Mouse (Mus musculus) midbrain, postnatal 0 days (tissue): ENCODE measurements around the gene Efna5. TPM values are rescaled to one million over a fixed set of nuclear protein-coding genes. Genes with fewer than 3 reads are reported as not detected.

Experiments used
- ATAC-seq: fragments of 200-750 bp; cut with Nextera tagmentation; 2 replicates; pipeline ENCODE4 v1.8.0; 2017; ENCODE audit warnings: moderate number of reproducible peaks, mild to moderate bottlenecking, moderate TSS enrichment, moderate library complexity; ENCODE audit not compliant: low FRiP score
- DNase-seq: peaks from one replicate; pipeline ENCODE4 v3.0.0-alpha.2; 2015; ENCODE audit warnings: low spot score
- H3K27ac ChIP-seq: fragments of 300-500 bp; sonication (generic); 2 replicates; pipeline ENCODE4 v1.5.1; 2014; ENCODE audit warnings: low read depth, mild to moderate bottlenecking, low read length, mixed read lengths
- H3K27me3 ChIP-seq: fragments of 300-500 bp; sonication (generic); 2 replicates; pipeline ENCODE4 v1.6.1; 2014; ENCODE audit warnings: low read length, control low read depth, mixed read lengths; ENCODE audit not compliant: insufficient read depth
- H3K36me3 ChIP-seq: fragments of 300-500 bp; sonication (generic); 2 replicates; pipeline ENCODE4 v1.6.1; 2014; ENCODE audit warnings: low read length, control low read depth, mixed read lengths; ENCODE audit not compliant: insufficient read depth
- H3K4me1 ChIP-seq: fragments of 300-500 bp; sonication (generic); 2 replicates; pipeline ENCODE4 v1.6.1; 2014; ENCODE audit warnings: mild to moderate bottlenecking, control low read depth, antibody characterized with exemption, low read length, mixed read lengths; ENCODE audit not compliant: insufficient read depth
- H3K4me2 ChIP-seq: fragments of 300-500 bp; sonication (generic); 2 replicates; pipeline ENCODE4 v1.6.1; 2014; ENCODE audit warnings: low read depth, mild to moderate bottlenecking, low read length, mixed read lengths; ENCODE audit not compliant: poor library complexity, severe bottlenecking
- H3K4me3 ChIP-seq: fragments of 300-500 bp; sonication (generic); 2 replicates; pipeline ENCODE4 v1.5.1; 2014; ENCODE audit warnings: low read depth, mild to moderate bottlenecking, low read length, moderate library complexity
- H3K9ac ChIP-seq: fragments of 300-500 bp; sonication (generic); replicated peaks from 2 replicates; pipeline ENCODE4 v1.6.1; 2014; ENCODE audit warnings: mild to moderate bottlenecking, low read length, moderate library complexity, mixed read lengths; ENCODE audit not compliant: poor library complexity, severe bottlenecking
- H3K9me3 ChIP-seq: fragments of 300-500 bp; sonication (generic); 2 replicates; pipeline ENCODE4 v1.6.1; 2016; ENCODE audit warnings: low read length, control low read depth
- CTCF ChIP-seq: IDR thresholded peaks from 2 replicates; pipeline ENCODE4 v1.5.1; 2016; ENCODE audit warnings: antibody characterized with exemption, mild to moderate bottlenecking
- WGBS: fragments of 180-500 bp; shearing (Covaris S2); extraction: QIAGEN DNeasy Blood & Tissue Kit; methylation state at CpG from one replicate; pipeline ENCODE4 v1.1.7; 2014; 5-methylcytosine and 5-hydroxymethylcytosine counted together
- polyA plus RNA-seq: library from polyadenylated mRNA; unstranded; fragments of >200 nt; fragmentation: Nextera tagmentation; extraction: Ambion mirVana; gene quantifications from 2 replicates; pipeline ENCODE4 v1.2.1, GENCODE M21; 2015
- total RNA-seq: library from RNA; depleted of rRNA; stranded (reverse); fragments of >200 nt; gene quantifications from 2 replicates; pipeline ENCODE4 v1.2.3, GENCODE M21; 2014; rRNA removed

Gene Efna5
- 11.1 and 18.3 TPM in 2 replicates for total RNA-seq
- 48.1 and 59.5 TPM in 2 replicates for polyA plus RNA-seq

DNA sequence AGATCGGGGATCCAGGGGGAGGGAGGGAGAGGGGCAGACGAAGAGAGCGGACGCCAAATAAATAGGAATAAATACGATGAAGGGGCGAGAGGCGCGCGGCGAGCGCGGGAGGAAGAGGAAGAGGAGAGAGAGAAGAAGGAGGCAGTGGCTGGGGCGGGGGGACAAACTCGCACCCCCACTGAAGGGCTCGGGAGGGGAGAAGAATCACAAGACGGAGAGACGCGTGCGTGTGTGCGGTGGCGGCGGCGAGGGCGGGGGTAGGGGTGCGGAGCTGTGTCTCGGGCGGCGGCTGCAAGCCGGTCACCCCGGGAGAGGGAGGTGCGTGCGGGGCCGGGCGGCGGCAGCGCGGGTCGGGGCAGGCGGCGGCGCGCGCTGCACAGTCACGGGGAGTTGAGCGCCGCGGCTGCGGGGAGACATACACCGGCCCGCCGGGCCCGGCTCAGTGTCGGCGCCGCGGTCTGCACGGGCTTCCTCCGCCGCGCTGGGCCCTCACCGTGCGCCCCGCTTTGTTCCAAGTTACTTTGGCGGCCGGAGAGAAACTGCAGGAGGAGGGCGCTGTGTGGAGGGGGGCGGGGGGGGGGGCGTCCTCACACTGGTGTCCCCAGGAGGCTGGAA, at the start of gene Efna5:
TSS of gene Efna5 (minus strand) at position 142 of the 615 bp plus-strand sequence.
- WGBS, result 1% methylated on average over 52 of the region's 68 CpGs
- Histone ChIP-seq H3K27ac (peak within 1 kb of the TSS; percentile 78), H3K27me3 (no peaks in the 10 kb centered on the region), H3K4me3 (peak within 1 kb of the TSS; percentile 83), H3K9ac (peak within 1 kb of the TSS; percentile 82), H3K4me1 (no peaks in the 10 kb centered on the region), H3K4me2 (peak within 1 kb of the TSS; percentile 84), H3K9me3 (no peaks in the 10 kb centered on the region), H3K36me3 (no peaks in the 10 kb centered on the region)
- peak; percentile 21 for ATAC-seq
- TF ChIP-seq CTCF, result no peak
- DNase-seq, result peak; percentile 31

DNA sequence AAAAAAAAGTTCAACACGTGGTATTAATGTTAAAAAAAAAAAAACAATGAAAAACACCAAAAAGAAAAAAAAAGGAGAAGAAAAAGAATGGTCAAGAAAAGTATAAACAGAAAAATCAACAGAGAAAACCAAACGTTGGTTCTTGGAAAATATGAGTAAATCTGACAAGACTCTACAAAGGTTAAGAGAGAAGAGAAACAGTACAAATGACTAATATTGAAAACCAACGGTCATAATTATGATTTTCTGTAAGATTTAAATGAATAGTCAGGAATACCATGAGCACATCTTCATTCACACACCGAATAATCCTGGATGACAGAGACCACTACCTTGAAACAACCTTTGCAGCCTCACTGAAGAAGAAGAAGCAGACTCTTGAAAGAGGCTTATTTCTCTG, 34.2 kb upstream of the Efna5 start:
- DNase-seq (no peak), ATAC-seq (no peak)
- no peak for TF ChIP-seq CTCF
- Histone ChIP-seq H3K4me1 (no peaks in the 10 kb centered on the region), H3K4me2 (no peak overlapping the region), H3K4me3 (no peak overlapping the region), H3K9ac (no peak overlapping the region), H3K27ac (no peak overlapping the region), H3K36me3 (no peaks in the 10 kb centered on the region), H3K27me3 (no peaks in the 10 kb centered on the region), H3K9me3 (no peaks in the 10 kb centered on the region)
- WGBS, result 82% methylated on average over 4 of the region's 4 CpGs

DNA sequence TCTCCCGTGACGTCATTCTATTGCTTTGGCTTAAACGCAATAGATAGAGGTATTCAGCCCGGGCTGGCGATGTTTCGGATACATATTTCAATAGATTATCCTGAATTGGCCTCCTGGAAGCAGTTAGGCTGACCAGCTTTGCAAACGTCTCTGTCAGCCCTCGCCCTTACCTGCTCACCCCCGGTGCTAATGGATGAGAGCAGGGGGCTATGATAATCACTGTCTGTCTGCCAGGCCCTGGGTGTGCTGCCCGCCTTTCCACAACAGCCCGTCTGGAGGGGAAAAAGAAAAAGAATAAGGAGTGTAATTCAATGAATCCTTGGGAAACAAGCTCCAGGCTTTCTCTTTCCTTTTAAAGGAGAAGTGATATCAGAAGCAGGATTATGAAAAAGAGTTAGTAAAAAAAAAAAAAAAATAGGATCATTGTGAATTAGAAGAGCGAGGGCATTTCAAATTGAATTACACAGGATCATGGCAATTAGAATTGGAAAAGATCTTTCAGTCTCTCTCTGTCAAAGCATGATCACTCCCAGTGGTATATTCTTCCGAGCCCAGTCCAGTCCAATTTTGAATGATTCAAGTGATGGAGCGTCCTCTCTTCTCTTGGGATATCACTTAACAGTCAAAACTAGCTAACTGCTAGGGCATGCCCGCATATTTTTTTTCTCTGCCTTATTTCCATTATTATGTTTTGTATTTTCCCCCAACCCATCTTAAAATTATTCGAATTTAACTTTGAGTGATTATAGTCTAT, 24.8 kb upstream of the Efna5 start:
- H3K9ac ChIP-seq, result 0 out of 2 replicates have a peak overlapping the region, but pooled peaks have one; percentile 24
- H3K4me3 ChIP-seq, result no peak overlapping the region
- H3K4me2 ChIP-seq, result peak overlapping the region; percentile 20; the same call in 1 of the 2 replicates
- ATAC-seq (no peak), DNase-seq (no peak)
- no peak for TF ChIP-seq CTCF
- no peaks in the 10 kb centered on the region for H3K4me1 ChIP-seq
- 27% methylated on average over 16 of the region's 16 CpGs for WGBS
- H3K36me3 ChIP-seq, result no peaks in the 10 kb centered on the region
- H3K9me3 ChIP-seq, result no peaks in the 10 kb centered on the region
- no peak overlapping the region for H3K27ac ChIP-seq
- no peaks in the 10 kb centered on the region for H3K27me3 ChIP-seq

DNA sequence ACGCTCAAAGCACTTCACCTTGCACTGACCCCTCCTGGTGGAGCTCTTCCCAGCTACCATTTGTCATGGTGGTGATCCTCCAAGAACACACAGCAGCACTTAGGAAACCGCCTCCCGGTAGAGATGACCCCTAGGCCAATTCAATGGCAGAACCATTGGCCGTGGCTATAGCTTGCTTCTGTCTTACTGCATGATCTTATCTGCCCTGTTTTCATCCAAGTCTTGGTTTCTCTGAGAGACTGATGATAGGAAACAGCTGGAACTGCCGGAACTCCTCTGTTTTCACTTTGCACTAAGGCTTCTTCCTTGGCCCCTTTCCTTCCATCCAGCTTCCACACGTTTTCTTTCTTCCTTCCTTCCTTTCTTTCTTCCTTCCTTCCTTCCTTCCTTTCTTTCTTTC, 17.9 kb upstream of the Efna5 start:
- Histone ChIP-seq H3K9ac (no peak overlapping the region), H3K36me3 (no peaks in the 10 kb centered on the region), H3K4me3 (no peak overlapping the region), H3K4me2 (no peak overlapping the region), H3K27me3 (no peaks in the 10 kb centered on the region), H3K27ac (no peak overlapping the region), H3K4me1 (no peaks in the 10 kb centered on the region), H3K9me3 (no peaks in the 10 kb centered on the region)
- ATAC-seq, result no peak
- 91% methylated on average over 6 of the region's 6 CpGs for WGBS
- no peak for DNase-seq
- no peak for TF ChIP-seq CTCF

DNA sequence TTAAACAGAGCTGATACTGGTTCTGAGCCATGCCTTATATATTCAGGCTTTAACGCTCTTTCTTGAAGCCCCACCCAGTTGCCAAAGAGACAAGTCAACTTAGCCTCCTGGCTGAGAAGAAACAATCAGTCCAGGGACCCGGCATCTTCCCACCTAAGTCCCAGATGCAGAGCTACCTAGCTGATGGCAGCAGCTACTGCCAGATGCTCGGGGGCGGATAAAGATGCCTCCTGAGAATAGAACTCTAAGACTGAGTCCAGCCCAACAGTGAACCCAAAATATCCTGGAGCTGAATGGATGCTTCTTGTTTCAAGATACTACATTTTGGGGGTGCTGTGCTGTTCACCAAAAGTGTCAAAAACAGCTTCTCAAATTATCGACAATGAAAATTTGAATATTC, 8.9 kb upstream of the Efna5 start:
- 84% methylated on average over 5 of the region's 5 CpGs for WGBS
- no peak for TF ChIP-seq CTCF

DNA sequence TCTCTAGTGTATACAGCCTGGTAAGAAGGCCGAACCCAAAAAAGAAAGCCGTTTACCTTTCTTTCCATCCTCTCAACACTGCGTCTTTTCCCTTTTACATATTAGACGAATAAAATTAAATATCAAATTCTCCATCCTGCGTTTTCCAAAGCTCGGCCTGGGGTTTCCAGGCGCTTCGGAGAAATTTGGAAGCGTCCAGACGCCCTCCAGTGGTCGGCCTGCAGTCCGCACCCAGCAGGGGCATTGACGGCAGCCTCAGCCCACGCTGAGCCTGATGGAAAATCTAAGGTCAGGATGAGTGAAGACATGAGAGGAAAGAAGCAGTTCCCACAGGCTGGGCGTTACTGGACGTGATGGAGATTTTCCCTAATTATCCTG, 3.0 kb upstream of the Efna5 start:
- ATAC-seq, result no peak
- 0% methylated on average over 16 of the region's 16 CpGs for WGBS

More for the DNA sequence above, 8.9 kb upstream of the Efna5 start:
- Histone ChIP-seq H3K27ac (no peak overlapping the region), H3K4me1 (no peaks in the 10 kb centered on the region), H3K27me3 (no peaks in the 10 kb centered on the region), H3K36me3 (no peaks in the 10 kb centered on the region), H3K4me3 (no peak overlapping the region), H3K4me2 (no peak overlapping the region), H3K9ac (no peak overlapping the region), H3K9me3 (no peaks in the 10 kb centered on the region)
- ATAC-seq (no peak), DNase-seq (no peak)

More for the DNA sequence above, 3.0 kb upstream of the Efna5 start:
- Histone ChIP-seq H3K9me3 (no peaks in the 10 kb centered on the region), H3K4me3 (peak overlapping the region; percentile 83), H3K9ac (peak overlapping the region; percentile 82), H3K4me2 (peak overlapping the region; percentile 84), H3K36me3 (no peaks in the 10 kb centered on the region), H3K4me1 (no peaks in the 10 kb centered on the region), H3K27me3 (no peaks in the 10 kb centered on the region), H3K27ac (peak overlapping the region; percentile 78; the same call in 1 of the 2 replicates)
- DNase-seq, result peak; percentile 90
- peak; percentile 95 for TF ChIP-seq CTCF
